Mouse (Mus musculus): Measurements from ENCODE around the gene St3gal3.

- TF ChIP-seq POLR2A (IDR thresholded peaks at IDR 0.05; ENCODE audit: borderline replicate concordance, control insufficient read depth, low read depth, low read length) (no peak), CTCF (IDR thresholded peaks at IDR 0.05; ENCODE audit: control insufficient read depth, insufficient read depth, low read length) (no peak)
Observed at GRCm38 (mm10) chr4:118016323-118016911, 118.3 kb downstream of the St3gal3 start.

All from bone marrow, adult 2 months (tissue).